Mouse (Mus musculus): ENCODE data around the gene Gm3250.
"Not testable (repeated sequence)": the region's sequence is repeated elsewhere in the genome, so short reads cannot be mapped to it uniquely, and the experiment has no call there.

Gm3250 gene

GRCm38 (mm10) chr10:77751254-77751653 lies 31.1 kb downstream of the Gm3250 start, which contains the start of gene Gm9736:
Gene Gm9736 (minus strand): TSS chr10:77751354.
- not testable (repeated sequence) for DNase-seq (ENCODE audit: extremely low read depth, low read depth, low spot score)

DNA sequence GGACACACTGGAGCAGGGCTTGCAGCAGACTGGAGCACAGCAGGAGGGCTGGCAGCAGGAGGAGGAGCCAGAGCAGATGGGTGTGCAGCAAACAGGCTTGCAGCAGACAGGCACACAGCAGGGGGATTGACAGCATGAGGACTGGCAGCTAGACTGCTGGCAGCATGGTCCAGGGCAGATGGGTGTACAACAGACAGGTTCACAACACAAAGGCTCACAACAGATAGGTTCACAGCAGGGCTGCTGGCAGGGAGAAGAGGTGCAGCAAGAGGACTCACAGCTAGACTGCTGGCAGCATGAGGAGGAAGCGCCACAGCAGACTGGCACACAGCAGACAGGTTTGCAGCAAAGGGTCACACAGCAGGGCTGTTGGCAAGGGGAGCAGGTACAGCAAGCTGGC lies 31.7 kb downstream of the Gm3250 start:
- DNase-seq (ENCODE audit: extremely low read depth, low read depth, low spot score), result not testable (repeated sequence)

- DNase-seq (ENCODE audit: extremely low read depth, low read depth, low spot score), result not testable (repeated sequence)
Observed at GRCm38 (mm10) chr10:77741924-77742688, 40.2 kb downstream of the Gm3250 start, which contains the start of gene Gm18596. Gene Gm18596 (minus strand): TSS chr10:77742638.

- DNase-seq (ENCODE audit: extremely low read depth, low read depth, low spot score), result no peak
Observed at GRCm38 (mm10) chr10:77738929-77739328, 43.4 kb downstream of the Gm3250 start.

DNA sequence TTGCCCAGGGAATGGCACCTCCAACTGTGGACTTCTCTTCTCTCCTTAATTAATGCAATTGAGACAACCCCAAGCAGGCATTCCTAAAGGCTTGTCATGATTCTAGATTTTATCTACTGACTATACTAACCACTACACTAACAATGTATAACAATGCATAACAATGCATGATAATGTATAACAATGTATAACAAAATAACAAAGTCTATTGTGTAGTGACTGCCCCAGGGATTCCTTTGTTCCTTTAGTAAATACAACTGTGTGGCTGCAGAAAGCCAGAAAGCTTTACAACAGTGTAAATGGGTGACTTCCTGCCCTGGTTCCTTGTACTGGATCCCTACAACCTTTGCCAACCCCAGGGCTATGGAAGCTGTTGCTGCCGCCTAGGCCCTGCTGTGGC lies 46.4 kb downstream of the Gm3250 start:
- DNase-seq (ENCODE audit: extremely low read depth, low read depth, low spot score), result no peak

Measured in fat pad, adult 2 months (tissue).